Comparison of ENCODE assay signal across 16 mouse cellular contexts in the genomic region with DNA sequence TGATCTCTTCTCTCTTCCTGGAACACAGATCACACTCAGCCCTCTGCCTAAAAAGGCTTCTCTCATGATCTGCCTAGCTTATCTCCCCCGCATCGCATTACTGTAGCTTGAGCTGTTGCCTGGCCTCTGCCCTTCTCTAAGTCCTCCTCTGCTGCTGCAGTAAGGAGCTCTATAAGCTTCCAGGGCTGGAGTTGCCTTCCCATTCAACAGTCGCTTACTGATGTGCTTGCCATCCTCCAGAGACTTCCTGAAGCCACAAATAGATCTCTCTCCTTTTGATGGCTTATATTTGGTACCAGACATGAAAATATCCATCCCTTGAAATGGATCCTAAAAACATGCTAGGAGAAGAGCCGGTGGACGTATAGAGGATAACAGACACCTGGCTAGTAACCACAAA.
"Had no signal": no experiment of that assay in that cellular context is flagged by ENCODE, and none has a peak within 500 bp of the region (broad histone marks: within the 10 kb centered on the region; RNA-seq: fewer than 3 reads in every experiment).

No protein-coding gene starts in this region.

- DNase-seq: liver, postnatal 0 days; lung, adult 2 months; lung, postnatal 14 days; lung, postnatal 36 days; right cerebral cortex, postnatal 14 days; thymus, adult 18-20 months; thymus, postnatal 14 days; thymus, postnatal 36 days had no signal

- H3K27me3 ChIP-seq: lung, embryonic 15.5 days; megakaryocyte, embryonic 14.5 days; midbrain, embryonic 13.5 days; midbrain, embryonic 15.5 days; neural tube, embryonic 12.5 days; stomach, embryonic 15.5 days had no signal

- H3K27ac ChIP-seq: lung, embryonic 15.5 days; macrophage; midbrain, embryonic 13.5 days; midbrain, embryonic 15.5 days; neural tube, embryonic 12.5 days; stomach, embryonic 15.5 days; stomach, postnatal 0 days had no signal

- H3K4me3 ChIP-seq: lung, embryonic 15.5 days; megakaryocyte, embryonic 14.5 days; midbrain, embryonic 13.5 days; midbrain, embryonic 15.5 days; neural tube, embryonic 12.5 days; stomach, embryonic 15.5 days had no signal

- H3K4me1 ChIP-seq: lung, embryonic 15.5 days; megakaryocyte, embryonic 14.5 days; stomach, embryonic 15.5 days had no signal
